Mouse (Mus musculus): ENCODE data around the gene Stard3nl.

- no peak for TF ChIP-seq CTCF (IDR thresholded peaks at IDR 0.05; ENCODE audit: low read depth)
- no peak for TF ChIP-seq EP300 (IDR thresholded peaks at IDR 0.05; ENCODE audit: low read depth)
Observed at GRCm38 (mm10) chr13:19372133-19372729, 23.4 kb downstream of the Stard3nl start.

Data from liver, embryonic 14.5 days (tissue).